Mouse (Mus musculus) midbrain, embryonic 10.5 days (tissue): ENCODE measurements at regions not wholly inside any gene's neighbourhood (a gene's known extent, or its start where the extent isn't known, plus 50 kb on each side); places are given as distances from the start of the nearest gene placed in this dataset.
"Not testable (repeated sequence)": the region's sequence is repeated elsewhere in the genome, so short reads cannot be mapped to it uniquely, and the experiment has no call there.

Experiments
- DNase-seq: peaks from one replicate; pipeline ENCODE4 v3.0.0-alpha.2; 2017; ENCODE audit warnings: low spot score
- H3K27ac ChIP-seq: fragments of 300-500 bp; sonication (generic); replicated peaks from 2 replicates; pipeline ENCODE4 v1.5.1; 2016; ENCODE audit warnings: mild to moderate bottlenecking
- H3K27me3 ChIP-seq: fragments of 300-500 bp; sonication (generic); 2 replicates; pipeline ENCODE4 v1.6.1; 2016; ENCODE audit warnings: low read depth, mild to moderate bottlenecking; ENCODE audit not compliant: poor library complexity, severe bottlenecking
- H3K36me3 ChIP-seq: fragments of 300-500 bp; sonication (generic); 2 replicates; pipeline ENCODE4 v1.6.1; 2016; ENCODE audit warnings: mild to moderate bottlenecking, moderate library complexity
- H3K4me1 ChIP-seq: fragments of 300-500 bp; sonication (generic); 2 replicates; pipeline ENCODE4 v1.6.1; 2016
- H3K4me3 ChIP-seq: fragments of 300-500 bp; sonication (generic); 2 replicates; pipeline ENCODE4 v1.5.1; 2016; ENCODE audit warnings: mild to moderate bottlenecking, moderate library complexity
- H3K9me3 ChIP-seq: fragments of 300-500 bp; sonication (generic); replicated peaks from 2 replicates; pipeline ENCODE4 v1.6.1; 2016; ENCODE audit warnings: mild to moderate bottlenecking
- WGBS: fragments of 180-500 bp; shearing (Covaris S2); methylation state at CpG from one replicate; pipeline ENCODE4 v1.1.7; 2016; 5-methylcytosine and 5-hydroxymethylcytosine counted together

DNA sequence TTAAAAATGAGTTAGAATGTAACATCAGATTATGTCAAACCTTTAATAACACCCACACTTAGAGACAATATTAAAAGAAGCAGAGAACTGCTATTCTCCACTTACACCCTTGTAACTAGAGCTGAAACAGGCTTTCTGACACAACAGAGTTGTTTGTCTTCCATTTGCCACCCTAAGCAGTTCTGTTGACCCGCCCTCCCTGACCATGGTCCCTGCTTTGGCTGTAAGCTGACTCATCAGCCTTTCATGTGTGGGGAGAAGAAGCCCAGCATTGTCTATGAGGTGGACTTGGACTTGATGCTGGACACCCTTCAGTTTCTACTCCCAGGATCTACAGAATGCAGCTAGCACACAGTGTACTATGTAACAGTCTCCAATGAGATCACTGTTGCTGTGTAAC lies 91.6 kb upstream of the Zfp706 start:
- H3K27me3 ChIP-seq, result no peaks in the 10 kb centered on the region
- no peak overlapping the region for H3K27ac ChIP-seq
- 87% methylated on average over 1 of the region's 1 CpGs for WGBS
- H3K4me3 ChIP-seq, result no peak overlapping the region
- peaks cover 6% of the 10 kb centered on the region for H3K4me1 ChIP-seq
- no peaks in the 10 kb centered on the region for H3K9me3 ChIP-seq
- H3K36me3 ChIP-seq, result no peaks in the 10 kb centered on the region
- no peak for DNase-seq

DNA sequence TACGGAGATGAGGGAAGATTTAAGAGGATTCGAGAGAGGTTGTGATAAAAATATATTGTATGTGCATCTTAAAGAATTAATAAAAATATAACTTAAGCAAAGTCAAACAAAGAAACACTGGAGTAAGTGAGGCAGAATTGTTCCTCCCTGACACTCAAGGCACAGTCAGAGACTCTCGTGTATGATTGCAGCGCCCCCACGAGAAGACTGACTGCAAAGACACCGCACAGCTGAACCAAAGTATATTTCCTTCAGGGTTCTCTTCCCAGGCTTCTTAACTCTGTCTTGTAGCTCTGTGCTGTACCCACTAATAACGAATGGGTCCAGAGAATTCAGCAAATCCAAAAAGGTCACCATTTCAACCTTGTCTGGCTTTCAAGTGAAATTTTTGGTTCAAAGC lies 89.9 kb upstream of the Zfp706 start:
- no peaks in the 10 kb centered on the region for H3K36me3 ChIP-seq
- H3K4me1 ChIP-seq, result peaks cover 6% of the 10 kb centered on the region
- DNase-seq, result no peak
- 92% methylated on average over 7 of the region's 7 CpGs for WGBS
- no peak overlapping the region for H3K4me3 ChIP-seq
- no peaks in the 10 kb centered on the region for H3K9me3 ChIP-seq
- H3K27me3 ChIP-seq, result no peaks in the 10 kb centered on the region
- H3K27ac ChIP-seq, result no peak overlapping the region

- 89% methylated on average over 5 of the region's 5 CpGs for WGBS
- H3K4me3 ChIP-seq, DNase-seq, H3K27me3 ChIP-seq, H3K9me3 ChIP-seq, H3K4me1 ChIP-seq, H3K36me3 ChIP-seq, H3K27ac ChIP-seq: not testable (repeated sequence)
Measured at GRCm38 (mm10) chr15:37091171-37091570, 83.6 kb upstream of the Zfp706 start.

GRCm38 (mm10) chr15:37083726-37084125 lies 76.2 kb upstream of the Zfp706 start:
- no peak for DNase-seq

DNA sequence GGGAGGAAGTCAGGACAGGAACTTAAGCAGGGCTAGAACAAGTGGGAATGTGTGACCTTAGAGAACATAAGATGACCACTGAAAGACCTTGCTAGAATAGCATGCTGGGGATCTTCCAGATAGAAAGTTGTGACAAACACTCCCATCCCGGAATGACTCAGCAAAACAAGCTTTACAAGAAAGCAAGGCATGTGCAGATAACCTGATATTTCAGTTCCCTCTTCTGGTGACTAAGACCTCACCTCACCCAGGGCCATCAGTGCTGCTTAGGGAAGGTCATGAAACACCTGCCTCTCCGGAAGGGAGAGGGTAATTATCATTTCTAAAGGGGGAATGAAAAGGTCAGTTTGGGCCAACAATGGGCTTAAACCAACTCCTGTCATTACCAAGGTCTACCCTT lies 74.3 kb upstream of the Zfp706 start:
- DNase-seq, result no peak
- Histone ChIP-seq H3K4me1 (no peaks in the 10 kb centered on the region), H3K27ac (no peak overlapping the region), H3K27me3 (no peaks in the 10 kb centered on the region), H3K9me3 (no peaks in the 10 kb centered on the region; the same call in 1 of the 2 replicates), H3K36me3 (no peaks in the 10 kb centered on the region), H3K4me3 (no peak overlapping the region)
- 75% methylated on average over 2 of the region's 2 CpGs for WGBS

More at GRCm38 (mm10) chr15:37083726-37084125, 76.2 kb upstream of the Zfp706 start:
- no peaks in the 10 kb centered on the region for H3K4me1 ChIP-seq
- 83% methylated on average over 3 of the region's 3 CpGs for WGBS
- H3K4me3 ChIP-seq, result no peak overlapping the region
- no peaks in the 10 kb centered on the region for H3K27me3 ChIP-seq
- H3K27ac ChIP-seq, result no peak overlapping the region
- H3K36me3 ChIP-seq, result no peaks in the 10 kb centered on the region
- peaks cover 4% of the 10 kb centered on the region; the same call in 1 of the 2 replicates for H3K9me3 ChIP-seq

DNA sequence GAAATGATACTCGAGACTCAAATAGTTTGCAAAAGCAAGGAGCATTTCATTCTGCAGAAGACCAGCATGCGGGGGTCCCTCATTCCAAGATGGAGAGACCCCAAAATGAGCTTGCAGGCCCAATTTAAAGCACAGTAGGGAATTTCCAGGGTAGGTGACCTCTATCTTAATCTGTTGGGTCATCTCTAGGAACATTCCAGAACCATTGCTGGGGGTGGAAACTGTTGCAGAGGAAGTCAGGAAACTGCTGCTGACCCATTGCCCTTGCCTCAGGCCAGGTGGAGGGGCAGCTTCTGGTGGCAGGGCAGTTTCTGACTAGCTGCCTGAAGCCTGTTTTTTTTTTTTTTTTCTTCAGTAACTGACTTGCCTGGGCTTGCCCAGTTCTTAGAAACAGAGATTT lies 73.4 kb upstream of the Zfp706 start:
- no peak for DNase-seq
- Histone ChIP-seq H3K4me3 (no peak overlapping the region), H3K36me3 (no peaks in the 10 kb centered on the region), H3K9me3 (no peaks in the 10 kb centered on the region; the same call in 1 of the 2 replicates), H3K4me1 (no peaks in the 10 kb centered on the region), H3K27ac (no peak overlapping the region), H3K27me3 (no peaks in the 10 kb centered on the region)
- WGBS, result 95% methylated on average over 2 of the region's 2 CpGs

GRCm38 (mm10) chr15:37080395-37080794 lies 72.8 kb upstream of the Zfp706 start:
- Histone ChIP-seq H3K4me3 (no peak overlapping the region), H3K9me3 (no peaks in the 10 kb centered on the region; the same call in 1 of the 2 replicates), H3K27me3 (no peaks in the 10 kb centered on the region), H3K4me1 (no peaks in the 10 kb centered on the region), H3K36me3 (no peaks in the 10 kb centered on the region), H3K27ac (no peak overlapping the region)
- DNase-seq, result no peak
- 88% methylated on average over 4 of the region's 4 CpGs for WGBS

DNA sequence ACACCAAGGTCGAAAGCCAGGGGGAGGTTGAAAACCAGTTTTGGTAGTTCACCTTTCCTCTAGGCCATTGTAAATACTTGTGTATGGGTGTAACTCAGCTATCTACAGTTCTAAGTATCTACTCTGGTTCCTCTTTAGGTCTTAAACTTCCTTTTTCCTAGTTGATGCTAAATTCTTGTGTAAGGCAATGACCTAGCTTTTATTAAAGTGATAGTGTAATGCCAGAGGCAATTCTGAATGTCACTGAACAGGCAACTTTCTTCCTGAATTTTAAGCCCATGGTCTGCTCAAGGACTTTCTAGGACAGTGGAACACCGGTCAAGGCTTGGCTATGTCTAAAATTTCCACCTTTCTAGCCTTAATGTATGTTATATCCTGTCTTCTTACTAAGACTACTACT lies 66.6 kb upstream of the Zfp706 start:
- H3K36me3 ChIP-seq, H3K4me1 ChIP-seq, H3K4me3 ChIP-seq, H3K27ac ChIP-seq, H3K27me3 ChIP-seq, H3K9me3 ChIP-seq, DNase-seq: not testable (repeated sequence)
- 94% methylated on average over 2 of the region's 2 CpGs for WGBS

DNA sequence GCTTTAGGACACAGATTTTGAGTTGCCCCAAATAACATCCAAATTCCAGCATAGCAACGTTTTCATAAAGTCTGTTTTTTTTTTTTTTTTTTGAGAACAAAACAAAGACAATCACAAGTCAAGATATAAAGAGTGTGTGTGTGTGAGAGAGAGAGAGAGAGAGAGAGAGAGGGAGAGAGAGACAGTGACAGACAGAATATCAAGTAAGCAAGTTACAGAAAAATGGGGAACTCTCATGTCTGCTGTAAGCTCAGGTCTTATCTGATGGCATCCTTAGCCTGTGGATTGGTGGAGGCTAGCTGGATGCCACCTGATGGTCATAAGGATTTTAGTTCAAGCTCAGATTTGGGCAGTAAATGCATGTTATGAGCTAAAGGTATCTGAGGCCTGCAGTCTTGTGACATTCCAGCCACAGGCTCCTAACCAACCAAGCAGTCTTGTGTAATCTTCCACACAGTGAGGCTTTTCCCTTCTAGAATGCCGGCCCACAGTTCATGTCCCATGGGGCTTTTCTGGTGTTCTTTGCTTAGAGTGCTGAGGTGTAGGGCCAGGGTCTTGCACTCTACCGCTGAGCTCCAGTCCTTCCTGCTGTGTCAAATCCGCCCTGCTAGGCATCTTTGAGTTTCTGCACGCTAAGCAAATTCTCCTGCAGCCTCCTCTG lies 64.8 kb upstream of the Zfp706 start:
- H3K9me3 ChIP-seq, result no peaks in the 10 kb centered on the region
- no peak for DNase-seq
- WGBS, result 83% methylated on average over 5 of the region's 5 CpGs
- no peak overlapping the region for H3K27ac ChIP-seq
- no peaks in the 10 kb centered on the region for H3K27me3 ChIP-seq
- H3K4me1 ChIP-seq, result no peaks in the 10 kb centered on the region
- H3K4me3 ChIP-seq, result no peak overlapping the region
- no peaks in the 10 kb centered on the region for H3K36me3 ChIP-seq

DNA sequence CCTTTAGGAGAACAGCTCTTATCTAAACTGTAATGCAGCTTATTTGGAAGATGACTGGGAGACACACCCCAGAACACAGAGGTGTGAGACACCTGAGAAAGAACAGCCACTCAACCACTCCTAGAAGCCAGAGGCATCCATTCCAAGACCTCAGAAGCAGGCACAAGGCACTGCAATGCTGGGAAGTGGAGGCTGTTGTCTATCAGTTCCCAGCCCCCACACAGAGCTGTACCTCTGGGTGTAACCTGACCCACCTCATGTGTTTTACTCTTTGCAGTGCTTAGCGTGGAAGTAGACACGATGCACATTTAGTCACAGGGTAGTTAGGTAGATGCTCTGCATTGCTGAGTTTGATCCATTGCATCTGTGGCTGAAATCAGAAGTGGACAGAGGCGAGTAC lies 62.6 kb upstream of the Zfp706 start:
- H3K9me3 ChIP-seq, result 0 out of 2 replicates have a peak, but pooled peaks cover 3% of the 10 kb centered on the region
- no peaks in the 10 kb centered on the region for H3K27me3 ChIP-seq
- H3K27ac ChIP-seq, result no peak overlapping the region
- H3K36me3 ChIP-seq, result no peaks in the 10 kb centered on the region
- no peaks in the 10 kb centered on the region for H3K4me1 ChIP-seq
- no peak overlapping the region for H3K4me3 ChIP-seq
- no peak for DNase-seq
- WGBS, result 80% methylated on average over 3 of the region's 3 CpGs

DNA sequence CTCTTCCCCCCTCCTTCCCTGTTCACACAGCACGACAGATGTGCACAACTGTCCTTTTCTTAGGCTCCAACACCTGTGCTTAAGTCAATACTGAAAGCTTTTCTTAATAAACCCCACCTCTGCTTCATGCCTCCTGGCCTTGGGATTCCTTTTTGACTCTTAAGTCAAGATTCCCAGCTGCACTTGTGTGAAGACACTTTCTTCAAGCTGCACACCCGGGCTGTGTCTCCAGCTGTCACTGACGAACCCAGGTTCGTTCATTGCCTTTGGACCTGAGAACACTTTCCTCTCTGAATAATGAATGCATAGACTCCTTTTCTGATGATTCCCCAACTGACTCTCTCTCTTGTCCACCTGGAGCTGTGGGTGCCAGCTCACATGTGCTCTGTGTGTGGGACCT lies 59.8 kb upstream of the Zfp706 start:
- no peaks in the 10 kb centered on the region for H3K27me3 ChIP-seq
- no peaks in the 10 kb centered on the region for H3K4me1 ChIP-seq
- H3K36me3 ChIP-seq, result no peaks in the 10 kb centered on the region
- no peak overlapping the region for H3K4me3 ChIP-seq
- no peak for DNase-seq
- no peak overlapping the region for H3K27ac ChIP-seq
- 0 out of 2 replicates have a peak, but pooled peaks cover 4% of the 10 kb centered on the region for H3K9me3 ChIP-seq
- 88% methylated on average over 4 of the region's 4 CpGs for WGBS

DNA sequence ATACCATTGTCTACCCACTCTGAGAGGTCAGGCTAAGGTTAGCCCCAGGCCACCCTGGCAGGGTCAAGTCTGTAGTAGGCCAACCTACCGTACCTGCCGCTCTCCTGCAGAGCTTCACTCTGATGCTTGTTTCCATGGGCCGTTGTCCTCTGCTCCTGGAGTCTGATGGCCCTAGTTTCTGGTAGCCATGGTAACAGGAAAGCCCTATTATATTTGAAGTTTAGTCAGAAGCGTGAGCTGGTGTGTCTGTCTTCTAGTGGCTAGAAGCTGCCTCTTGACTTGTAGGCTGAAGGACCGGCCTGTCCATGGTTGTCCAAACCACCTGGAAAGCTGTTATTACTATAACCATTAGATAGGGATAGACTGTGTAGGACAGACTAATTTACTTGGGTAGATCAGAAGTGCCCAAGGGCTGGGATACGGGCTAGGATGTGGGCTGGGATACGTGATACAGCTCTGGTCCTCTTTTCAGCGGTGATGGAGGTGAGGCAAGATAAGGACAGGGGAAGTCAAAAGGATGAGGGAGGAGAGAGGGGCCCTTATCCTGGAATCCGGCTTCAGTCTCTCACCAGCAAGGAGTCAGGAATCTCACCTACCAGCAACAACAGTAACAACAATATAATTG lies 58.5 kb upstream of the Zfp706 start:
- 88% methylated on average over 9 of the region's 9 CpGs for WGBS
- Histone ChIP-seq H3K27me3 (no peaks in the 10 kb centered on the region), H3K4me3 (no peak overlapping the region), H3K27ac (no peak overlapping the region), H3K9me3 (0 out of 2 replicates have a peak, but pooled peaks cover 4% of the 10 kb centered on the region), H3K36me3 (no peaks in the 10 kb centered on the region), H3K4me1 (no peaks in the 10 kb centered on the region)
- no peak for DNase-seq

DNA sequence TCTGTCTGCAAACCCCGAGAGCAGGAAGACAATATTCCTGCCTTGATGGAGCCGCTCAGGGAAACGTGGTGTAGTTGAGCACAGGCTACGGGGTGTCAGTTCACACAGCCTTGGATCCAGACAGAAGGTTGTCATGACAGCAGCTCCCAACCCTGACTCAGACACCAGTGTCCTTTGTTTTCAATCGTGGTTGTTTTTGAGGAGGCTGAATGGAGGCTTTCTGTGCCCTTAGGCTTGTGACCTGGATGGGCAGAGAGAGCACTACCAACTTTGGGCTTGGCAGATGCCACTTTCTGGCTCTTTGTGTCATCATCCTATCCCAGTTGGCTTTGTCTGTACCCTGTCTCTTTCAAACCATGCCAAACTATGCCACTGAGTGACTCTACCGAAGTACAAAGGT lies 57.8 kb upstream of the Zfp706 start:
- no peaks in the 10 kb centered on the region for H3K36me3 ChIP-seq
- 0 out of 2 replicates have a peak, but pooled peaks cover 4% of the 10 kb centered on the region for H3K9me3 ChIP-seq
- no peak for DNase-seq
- H3K4me1 ChIP-seq, result peaks cover 3% of the 10 kb centered on the region; the same call in 1 of the 2 replicates
- WGBS, result 80% methylated on average over 6 of the region's 6 CpGs
- H3K4me3 ChIP-seq, result no peak overlapping the region
- H3K27me3 ChIP-seq, result no peaks in the 10 kb centered on the region
- no peak overlapping the region for H3K27ac ChIP-seq
